Mouse (Mus musculus) adrenal gland, adult 2 months (tissue): Measurements from ENCODE around the gene Ufc1. TPM values are rescaled to one million over a fixed set of nuclear protein-coding genes. Genes with fewer than 3 reads are reported as not detected.

Experiments used
- DNase-seq: peaks from one replicate; pipeline ENCODE4 v3.0.0; 2021
- polyA plus RNA-seq: library from polyadenylated mRNA; depleted of rRNA; stranded (reverse); fragments of >200 nt; gene quantifications from 2 replicates; pipeline ENCODE4 v1.2.3, GENCODE M21; 2012; rRNA removed
- total RNA-seq, 2 experiments: library from RNA; stranded (reverse); gene quantifications; 2 replicates each; pipeline ENCODE4 v1.2.3; 2021

Gene Ufc1
- total and polyA plus RNA-seq, 3 experiments: 19.9 to 170 (median 121) TPM

GRCm38 (mm10) chr1:171247916-171248315, 46.9 kb downstream of the Ufc1 start:
- peak; percentile 35 for DNase-seq

- DNase-seq: no peak
Observed at GRCm38 (mm10) chr1:171247453-171247841, 47.4 kb downstream of the Ufc1 start.

- DNase-seq: peak; percentile 98
Observed at GRCm38 (mm10) chr1:171246709-171247452, 47.9 kb downstream of the Ufc1 start.

- DNase-seq: no peak
Observed at GRCm38 (mm10) chr1:171245353-171245752, 49.5 kb downstream of the Ufc1 start.

- peak; percentile 22 for DNase-seq
Observed at GRCm38 (mm10) chr1:171241952-171242351, 52.9 kb downstream of the Ufc1 start.

GRCm38 (mm10) chr1:171240911-171241310, 53.9 kb downstream of the Ufc1 start:
- DNase-seq: peak; percentile 76

DNA sequence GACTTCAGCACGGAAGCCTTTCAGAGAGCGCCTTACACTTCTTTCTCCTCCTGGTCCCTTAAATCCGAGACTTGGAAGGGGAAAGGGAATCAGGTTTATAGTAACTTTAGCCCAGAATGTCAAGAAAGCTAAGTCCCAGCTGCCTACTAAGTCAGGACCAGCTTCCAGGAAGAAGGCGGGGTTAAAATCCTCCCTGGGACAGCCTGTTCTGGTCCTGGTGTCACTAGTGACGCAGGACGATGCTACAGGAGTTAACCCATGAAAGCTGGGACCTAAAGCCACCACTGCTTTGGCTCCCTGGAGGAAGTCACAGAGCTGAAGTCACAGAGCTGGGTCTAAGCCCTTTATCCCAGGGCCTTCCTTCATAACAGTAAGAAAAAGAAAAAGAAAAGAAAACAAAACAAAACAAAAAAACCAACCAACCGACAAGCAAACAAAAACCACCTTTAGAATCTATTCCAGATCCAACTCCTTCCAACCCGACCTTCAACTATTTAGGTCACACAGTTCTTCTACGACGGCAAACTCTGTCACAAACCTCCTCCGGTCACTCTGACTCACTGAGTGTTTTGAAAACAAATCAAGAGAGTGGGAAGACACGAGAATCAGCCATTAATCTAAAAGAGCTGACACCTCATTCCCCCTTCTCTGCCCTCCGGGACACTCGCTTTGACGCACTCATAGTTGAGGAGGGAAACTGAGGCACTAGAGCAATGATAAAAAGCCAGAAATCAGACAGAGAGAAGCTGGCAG, 54.7 kb downstream of the Ufc1 start:
- peak; percentile 77 for DNase-seq

Other genes starting within 250 kb of the Ufc1 start
- gene Fcgr3, start 230.1 kb downstream of the Ufc1 start, total RNA-seq: 10 to 100 TPM; 16.4 to 17.7 TPM
- gene Fcgr3, start 230.1 kb downstream of the Ufc1 start, polyA plus RNA-seq: 5.4 and 5.5 TPM in 2 replicates
- gene Cfap126, start 181.1 kb downstream of the Ufc1 start, total RNA-seq: 1 to 10 TPM; 2.7 to 3.1 TPM
- gene Cfap126, start 181.1 kb downstream of the Ufc1 start, polyA plus RNA-seq: 2.2 and 3.1 TPM in 2 replicates
- gene Sdhc, start 144.4 kb downstream of the Ufc1 start, total RNA-seq: 100 to 1,000 TPM; 415 to 526 TPM
- gene Sdhc, start 144.4 kb downstream of the Ufc1 start, polyA plus RNA-seq: 125 and 156 TPM in 2 replicates
- gene Mpz, start 144.3 kb downstream of the Ufc1 start, total RNA-seq: 1 to 10 TPM in 1 of 2 experiments, under 1 TPM in 1; 0.49 to 1.5 TPM
- 1.7 and 5.1 TPM in 2 replicates for gene Mpz, start 144.3 kb downstream of the Ufc1 start, polyA plus RNA-seq
- 10 to 100 TPM; 42.6 to 54.7 TPM for gene Pcp4l1, start 98.8 kb downstream of the Ufc1 start, total RNA-seq
- gene Pcp4l1, start 98.8 kb downstream of the Ufc1 start, polyA plus RNA-seq: 68.9 and 73.5 TPM in 2 replicates
- gene Nr1i3, start 81.1 kb downstream of the Ufc1 start, total RNA-seq: under 1 TPM in 1 of 2 experiments, not detected in 1; 0.40 TPM
- not detected in 2 replicates for gene Nr1i3, start 81.1 kb downstream of the Ufc1 start, polyA plus RNA-seq
- gene Tomm40l, start 72.5 kb downstream of the Ufc1 start, total RNA-seq: 10 to 100 TPM; 34.4 to 63.1 TPM
- gene Tomm40l, start 72.5 kb downstream of the Ufc1 start, polyA plus RNA-seq: 37.2 and 45.3 TPM in 2 replicates
- 10 to 100 TPM in 1 of 2 experiments, 1 to 10 TPM in 1; 4.5 to 48.6 TPM for gene Apoa2, start 70.0 kb downstream of the Ufc1 start, total RNA-seq
- gene Apoa2, start 70.0 kb downstream of the Ufc1 start, polyA plus RNA-seq: 7.8 TPM in 1 of 2 replicates, not detected in the other
- 10 to 100 TPM; 22.9 to 31.2 TPM for gene Fcer1g, start 60.7 kb downstream of the Ufc1 start, total RNA-seq
- gene Fcer1g, start 60.7 kb downstream of the Ufc1 start, polyA plus RNA-seq: 56.0 and 66.2 TPM in 2 replicates
- 1 to 10 TPM; 1.1 to 1.3 TPM for gene Adamts4, start 44.6 kb downstream of the Ufc1 start, total RNA-seq
- 1.7 and 2.8 TPM in 2 replicates for gene Adamts4, start 44.6 kb downstream of the Ufc1 start, polyA plus RNA-seq
- 100 to 1,000 TPM; 558 to 829 TPM for gene Ndufs2, start 43.6 kb downstream of the Ufc1 start, total RNA-seq
- 210 and 224 TPM in 2 replicates for gene Ndufs2, start 43.6 kb downstream of the Ufc1 start, polyA plus RNA-seq
- 10 to 100 TPM; 30.3 to 33.4 TPM for gene B4galt3, start 24.7 kb downstream of the Ufc1 start, total RNA-seq
- 53.0 and 56.7 TPM in 2 replicates for gene B4galt3, start 24.7 kb downstream of the Ufc1 start, polyA plus RNA-seq
- gene Ppox, start 13.8 kb downstream of the Ufc1 start, total RNA-seq: 10 to 100 TPM; 28.6 to 32.2 TPM
- 44.2 and 55.0 TPM in 2 replicates for gene Ppox, start 13.8 kb downstream of the Ufc1 start, polyA plus RNA-seq
- 10 to 100 TPM; 37.5 to 44.9 TPM for gene Usp21, start 7.0 kb downstream of the Ufc1 start, total RNA-seq
- gene Usp21, start 7.0 kb downstream of the Ufc1 start, polyA plus RNA-seq: 61.3 and 61.5 TPM in 2 replicates
- 10 to 100 TPM; 31.7 to 33.5 TPM for gene Dedd, start 34.1 kb upstream of the Ufc1 start, total RNA-seq
- gene Dedd, start 34.1 kb upstream of the Ufc1 start, polyA plus RNA-seq: 19.9 and 20.0 TPM in 2 replicates
- 10 to 100 TPM; 82.6 to 92.9 TPM for gene Nit1, start 50.6 kb upstream of the Ufc1 start, total RNA-seq
- gene Nit1, start 50.6 kb upstream of the Ufc1 start, polyA plus RNA-seq: 70.1 and 74.7 TPM in 2 replicates
- 100 to 1,000 TPM; 154 TPM for gene Pfdn2, start 50.6 kb upstream of the Ufc1 start, total RNA-seq
- 3.5 and 4.0 TPM in 2 replicates for gene Pfdn2, start 50.6 kb upstream of the Ufc1 start, polyA plus RNA-seq
- 1 to 10 TPM; 1.1 to 3.8 TPM for gene Klhdc9, start 65.8 kb upstream of the Ufc1 start, total RNA-seq
- gene Klhdc9, start 65.8 kb upstream of the Ufc1 start, polyA plus RNA-seq: 3.3 and 4.3 TPM in 2 replicates
- gene Nectin4, start 75.1 kb upstream of the Ufc1 start, total RNA-seq: under 1 TPM; 0.09 to 0.14 TPM
- gene Nectin4, start 75.1 kb upstream of the Ufc1 start, polyA plus RNA-seq: 0.20 and 0.21 TPM in 2 replicates
- 1 to 10 TPM; 2.7 to 4.1 TPM for gene Arhgap30, start 93.9 kb upstream of the Ufc1 start, total RNA-seq
- 2.3 and 2.6 TPM in 2 replicates for gene Arhgap30, start 93.9 kb upstream of the Ufc1 start, polyA plus RNA-seq
- gene Usf1, start 116.3 kb upstream of the Ufc1 start, total RNA-seq: 10 to 100 TPM; 50.9 to 68.8 TPM
- gene Usf1, start 116.3 kb upstream of the Ufc1 start, polyA plus RNA-seq: 71.6 and 85.0 TPM in 2 replicates
- 1 to 10 TPM; 3.0 to 5.0 TPM for gene Tstd1, start 123.8 kb upstream of the Ufc1 start, total RNA-seq
- 0.49 and 0.99 TPM in 2 replicates for gene Tstd1, start 123.8 kb upstream of the Ufc1 start, polyA plus RNA-seq
- 10 to 100 TPM; 29.7 to 45.8 TPM for gene F11r, start 142.5 kb upstream of the Ufc1 start, total RNA-seq
- gene F11r, start 142.5 kb upstream of the Ufc1 start, polyA plus RNA-seq: 23.5 and 25.1 TPM in 2 replicates
- 1 to 10 TPM; 3.6 to 8.3 TPM for gene Alyref2, start 208.5 kb upstream of the Ufc1 start, total RNA-seq
- gene Alyref2, start 208.5 kb upstream of the Ufc1 start, polyA plus RNA-seq: 2.5 and 4.1 TPM in 2 replicates
- gene Itln1, start 240.3 kb upstream of the Ufc1 start, total RNA-seq: not detected
- gene Itln1, start 240.3 kb upstream of the Ufc1 start, polyA plus RNA-seq: not detected in 2 replicates